Mouse (Mus musculus): ENCODE measurements around the gene Zbtb9. TPM values are rescaled to one million over a fixed set of nuclear protein-coding genes. Genes with fewer than 3 reads are reported as not detected.
A peak's percentile ranks its signal among the peaks of the same experiment; 100 is the strongest.

Zbtb9 gene
- polyA plus RNA-seq, 1 experiment from 2014 or later = 10.3 TPM

GRCm38 (mm10) chr17:26937883-26938695 is 34.9 kb upstream of the Zbtb9 start:
- H3K9ac ChIP-seq = peak overlapping the region; percentile 90

DNA sequence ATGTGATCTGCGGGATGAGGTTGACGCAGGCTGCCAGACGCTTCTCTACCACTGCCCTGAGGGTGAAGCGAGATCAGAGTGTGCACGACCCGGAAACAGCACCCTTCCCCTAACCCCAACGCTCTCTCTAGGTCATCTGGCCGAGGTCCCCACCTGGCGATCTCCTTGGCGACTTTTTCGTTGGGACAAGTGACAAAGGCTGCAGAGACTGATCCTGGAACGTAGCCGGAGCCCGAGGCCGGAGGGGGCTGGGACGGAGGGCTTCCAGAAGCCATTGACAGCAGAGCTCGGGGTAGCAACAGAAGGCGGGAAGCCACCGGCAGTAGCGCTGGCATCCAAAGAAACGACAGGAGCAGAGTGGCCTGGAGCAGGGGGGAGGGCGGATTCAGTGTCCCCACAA is 34.2 kb upstream of the Zbtb9 start:
- peak overlapping the region; percentile 99 for H3K4me2 ChIP-seq
- peak overlapping the region; percentile 77 for H3K4me3 ChIP-seq
- H3K9ac ChIP-seq = peak overlapping the region; percentile 90
- H3K27me3 ChIP-seq (replicated peaks) = no peaks in the 10 kb centered on the region
- H3K9me3 ChIP-seq (replicated peaks) = no peaks in the 10 kb centered on the region
- ATAC-seq (ENCODE audit: insufficient number of reproducible peaks, low FRiP score) = no peak
- peak overlapping the region; percentile 82 for H3K27ac ChIP-seq (ENCODE audit: poor library complexity, severe bottlenecking)
- H3K36me3 ChIP-seq = peaks cover 32% of the 10 kb centered on the region
- peaks cover 44% of the 10 kb centered on the region for H3K4me1 ChIP-seq (replicated peaks)
- WGBS = under 1% methylated on average over 22 of the region's 22 CpGs

More at GRCm38 (mm10) chr17:26937883-26938695, 34.9 kb upstream of the Zbtb9 start:
- Histone ChIP-seq H3K4me3 (peak overlapping the region; percentile 77), H3K9me3 (replicated peaks) (no peaks in the 10 kb centered on the region), H3K4me1 (replicated peaks) (peaks cover 50% of the 10 kb centered on the region), H3K27ac (ENCODE audit: poor library complexity, severe bottlenecking) (peak overlapping the region; percentile 82; the same call in 1 of the 2 replicates), H3K27me3 (replicated peaks) (no peaks in the 10 kb centered on the region), H3K36me3 (peaks cover 32% of the 10 kb centered on the region), H3K4me2 (peak overlapping the region; percentile 99)
- no peak for ATAC-seq (ENCODE audit: insufficient number of reproducible peaks, low FRiP score)
- 54% methylated on average over 16 of the region's 16 CpGs for WGBS

DNA sequence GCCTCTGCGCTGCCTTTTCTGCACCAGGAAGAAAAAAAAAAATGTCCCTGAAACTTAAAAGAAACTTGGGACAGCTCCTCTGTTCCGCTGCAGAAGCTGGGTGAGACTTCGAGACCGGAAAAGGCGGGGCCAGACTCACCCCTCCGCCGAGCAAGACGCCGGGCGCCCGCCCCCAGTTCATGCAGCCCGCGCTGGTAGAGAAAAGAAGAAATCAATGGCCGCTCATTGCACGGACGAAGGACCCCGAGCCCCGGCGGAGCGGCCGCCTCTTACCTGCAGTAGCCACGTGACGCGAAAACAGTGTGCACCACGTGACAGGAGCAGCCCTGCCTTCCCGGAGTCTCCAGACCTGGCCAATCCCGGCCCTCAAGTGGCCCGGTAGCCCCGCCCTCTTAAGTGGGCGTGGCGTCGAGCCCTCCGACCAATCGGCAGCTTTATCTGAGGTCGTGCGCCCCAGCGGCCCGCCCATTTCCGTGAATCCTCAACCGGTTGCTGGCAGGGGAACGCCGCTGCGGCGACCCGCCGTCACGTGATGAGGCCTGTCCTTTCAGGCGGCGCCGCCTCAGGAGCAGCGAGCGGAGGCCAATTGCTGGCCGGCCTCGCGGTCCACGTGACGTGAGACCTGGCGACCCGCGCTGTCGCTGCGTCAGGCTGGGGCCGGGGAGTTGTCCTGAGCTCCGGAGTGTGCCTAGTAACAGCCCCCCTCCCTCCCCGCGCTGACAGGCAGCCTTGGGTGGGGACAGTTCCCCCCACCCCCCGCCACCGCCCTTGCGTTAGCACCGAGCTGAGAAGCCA is 33.6 kb upstream of the Zbtb9 start, which contains the start of gene Cuta:
Cuta (minus strand) TSS at position 392 of the 795 bp plus-strand sequence.
- Histone ChIP-seq H3K4me2 (peak within 1 kb of the TSS; percentile 99), H3K27ac (ENCODE audit: poor library complexity, severe bottlenecking) (peak within 1 kb of the TSS; percentile 95), H3K9me3 (replicated peaks) (no peaks in the 10 kb centered on the region), H3K9ac (peak within 1 kb of the TSS; percentile 90), H3K4me1 (replicated peaks) (peaks cover 43% of the 10 kb centered on the region), H3K36me3 (peaks cover 31% of the 10 kb centered on the region), H3K4me3 (peak within 1 kb of the TSS; percentile 77), H3K27me3 (replicated peaks) (no peaks in the 10 kb centered on the region)
- under 1% methylated on average over 70 of the region's 70 CpGs for WGBS
- peak; percentile 96 for ATAC-seq (ENCODE audit: insufficient number of reproducible peaks, low FRiP score)

- 2% methylated on average over 3 of the region's 3 CpGs for whole genome bisulfite sequencing
- Histone ChIP-seq H3K27me3 (replicated peaks) (no peaks in the 10 kb centered on the region), H3K4me1 (replicated peaks) (peaks cover 43% of the 10 kb centered on the region), H3K27ac (ENCODE audit: poor library complexity, severe bottlenecking) (peak overlapping the region; percentile 95), H3K4me3 (peak overlapping the region; percentile 77), H3K4me2 (peak overlapping the region; percentile 99), H3K9me3 (replicated peaks) (no peaks in the 10 kb centered on the region), H3K9ac (peak overlapping the region; percentile 80), H3K36me3 (peaks cover 25% of the 10 kb centered on the region)
- no peak for ATAC-seq (ENCODE audit: insufficient number of reproducible peaks, low FRiP score)
Observed at GRCm38 (mm10) chr17:26939973-26940300, 33.0 kb upstream of the Zbtb9 start.

- H3K27me3 ChIP-seq (replicated peaks) = no peaks in the 10 kb centered on the region
- peaks cover 14% of the 10 kb centered on the region for H3K36me3 ChIP-seq
- peaks cover 54% of the 10 kb centered on the region for H3K4me1 ChIP-seq (replicated peaks)
- H3K9ac ChIP-seq = peak within 1 kb of the TSS; percentile 82
- 2% methylated on average over 20 of the region's 24 CpGs for WGBS
- peak within 1 kb of the TSS; percentile 99 for H3K4me2 ChIP-seq
- H3K27ac ChIP-seq (ENCODE audit: poor library complexity, severe bottlenecking) = peak within 1 kb of the TSS; percentile 95
- no peak for ATAC-seq (ENCODE audit: insufficient number of reproducible peaks, low FRiP score)
- H3K4me3 ChIP-seq = peak within 1 kb of the TSS; percentile 77
- H3K9me3 ChIP-seq (replicated peaks) = no peaks in the 10 kb centered on the region
Observed at GRCm38 (mm10) chr17:26941031-26941789, 31.8 kb upstream of the Zbtb9 start, which contains the start of gene Syngap1. Gene Syngap1 (plus strand): TSS chr17:26941253.

- Histone ChIP-seq H3K9ac (peak overlapping the region; percentile 82), H3K36me3 (peaks cover 6% of the 10 kb centered on the region), H3K4me2 (peak overlapping the region; percentile 99), H3K4me3 (peak overlapping the region; percentile 63), H3K27me3 (replicated peaks) (no peaks in the 10 kb centered on the region), H3K4me1 (replicated peaks) (peaks cover 62% of the 10 kb centered on the region), H3K27ac (ENCODE audit: poor library complexity, severe bottlenecking) (peak overlapping the region; percentile 33; the same call in 1 of the 2 replicates), H3K9me3 (replicated peaks) (no peaks in the 10 kb centered on the region)
- ATAC-seq (ENCODE audit: insufficient number of reproducible peaks, low FRiP score) = no peak
- 17% methylated on average over 4 of the region's 4 CpGs for WGBS
Observed at GRCm38 (mm10) chr17:26941841-26942570, 31.0 kb upstream of the Zbtb9 start.

- peaks cover 64% of the 10 kb centered on the region for H3K4me1 ChIP-seq (replicated peaks)
- no peak for ATAC-seq (ENCODE audit: insufficient number of reproducible peaks, low FRiP score)
- WGBS = 28% methylated on average over 13 of the region's 13 CpGs
Observed at GRCm38 (mm10) chr17:26945824-26946495, 27.0 kb upstream of the Zbtb9 start.

GRCm38 (mm10) chr17:26946567-26946966 is 26.4 kb upstream of the Zbtb9 start:
- Histone ChIP-seq H3K4me3 (peak overlapping the region; percentile 55), H3K9ac (peak overlapping the region; percentile 85), H3K27ac (ENCODE audit: poor library complexity, severe bottlenecking) (peak overlapping the region; percentile 64), H3K27me3 (replicated peaks) (no peaks in the 10 kb centered on the region), H3K4me2 (peak overlapping the region; percentile 93), H3K9me3 (replicated peaks) (no peaks in the 10 kb centered on the region), H3K4me1 (replicated peaks) (peaks cover 65% of the 10 kb centered on the region), H3K36me3 (no peaks in the 10 kb centered on the region)
- ATAC-seq (ENCODE audit: insufficient number of reproducible peaks, low FRiP score) = peak; percentile 62
- under 1% methylated on average over 37 of the region's 37 CpGs for WGBS

More at GRCm38 (mm10) chr17:26945824-26946495, 27.0 kb upstream of the Zbtb9 start:
- Histone ChIP-seq H3K4me3 (peak overlapping the region; percentile 55), H3K9me3 (replicated peaks) (no peaks in the 10 kb centered on the region), H3K36me3 (no peaks in the 10 kb centered on the region), H3K4me2 (peak overlapping the region; percentile 93), H3K27me3 (replicated peaks) (no peaks in the 10 kb centered on the region), H3K9ac (peak overlapping the region; percentile 85), H3K27ac (ENCODE audit: poor library complexity, severe bottlenecking) (peak overlapping the region; percentile 64)

DNA sequence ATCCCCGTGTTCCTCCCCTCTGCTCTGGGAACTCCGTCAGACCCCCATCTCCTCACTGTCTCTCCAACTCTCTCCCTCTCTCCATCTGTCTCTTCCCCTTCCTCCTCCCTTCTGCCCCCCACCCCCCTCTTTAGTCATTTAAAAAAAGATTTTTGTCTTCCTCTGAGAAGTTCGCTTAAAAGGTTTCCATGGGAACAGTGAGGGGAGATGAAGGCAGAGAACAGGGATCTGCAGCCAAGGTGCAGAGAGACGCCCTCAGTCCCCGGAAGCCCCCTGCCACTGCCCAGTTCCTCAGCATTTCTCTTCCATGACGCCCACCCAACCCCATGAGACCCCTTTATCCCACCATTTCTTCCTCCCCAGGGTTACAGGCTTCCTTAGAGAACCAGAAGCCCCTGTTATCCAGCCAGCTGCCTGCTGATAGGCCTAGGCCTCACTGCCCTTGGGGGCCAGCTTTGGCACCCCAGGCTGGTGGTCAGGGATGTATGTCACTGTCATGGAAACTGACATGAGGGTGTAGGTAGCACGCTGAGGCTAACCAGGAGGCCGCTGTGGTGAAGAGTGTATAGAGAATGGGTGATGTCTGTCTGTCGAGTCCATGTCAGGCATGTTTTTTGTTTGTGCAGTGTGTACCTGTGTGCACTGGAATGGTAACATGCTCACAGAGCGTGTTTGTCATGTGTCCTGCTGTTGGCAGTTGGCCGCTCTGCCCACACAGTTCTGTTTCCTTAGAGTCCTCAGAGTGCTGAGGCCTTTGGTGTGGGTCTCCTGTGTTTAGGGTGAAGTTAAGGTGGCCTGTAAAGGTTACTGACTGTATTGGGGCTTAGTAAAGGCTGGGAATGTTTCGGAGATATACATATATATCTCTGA is 25.5 kb upstream of the Zbtb9 start:
- 55% methylated on average over 12 of the region's 12 CpGs for WGBS
- no peaks in the 10 kb centered on the region for H3K9me3 ChIP-seq (replicated peaks)
- H3K4me2 ChIP-seq = peak overlapping the region; percentile 93
- 0 out of 2 replicates have a peak overlapping the region, but pooled peaks have one; percentile 7 for H3K4me3 ChIP-seq
- no peaks in the 10 kb centered on the region for H3K36me3 ChIP-seq
- H3K27ac ChIP-seq (ENCODE audit: poor library complexity, severe bottlenecking) = 0 out of 2 replicates have a peak overlapping the region, but pooled peaks have one; percentile 64
- 0 out of 2 replicates have a peak overlapping the region, but pooled peaks have one; percentile 85 for H3K9ac ChIP-seq
- H3K27me3 ChIP-seq (replicated peaks) = no peaks in the 10 kb centered on the region
- no peak for ATAC-seq (ENCODE audit: insufficient number of reproducible peaks, low FRiP score)
- H3K4me1 ChIP-seq (replicated peaks) = peaks cover 66% of the 10 kb centered on the region

Measured in heart, embryonic 12.5 days (tissue).